Mouse (Mus musculus) inflammation-experienced regulatory T-cells (primary cell): ENCODE measurements around the gene Sstr2. TPM values are rescaled to one million over a fixed set of nuclear protein-coding genes. Genes with fewer than 3 reads are reported as not detected.

Experiments
- polyA plus RNA-seq, 2 experiments: library from polyadenylated mRNA; unstranded; fragments of 100-300 nt; shearing (Covaris generic); gene quantifications; one replicate each; pipeline ENCODE4 v1.2.1; 2017

The Sstr2 gene
- not detected for polyA plus RNA-seq

DNA sequence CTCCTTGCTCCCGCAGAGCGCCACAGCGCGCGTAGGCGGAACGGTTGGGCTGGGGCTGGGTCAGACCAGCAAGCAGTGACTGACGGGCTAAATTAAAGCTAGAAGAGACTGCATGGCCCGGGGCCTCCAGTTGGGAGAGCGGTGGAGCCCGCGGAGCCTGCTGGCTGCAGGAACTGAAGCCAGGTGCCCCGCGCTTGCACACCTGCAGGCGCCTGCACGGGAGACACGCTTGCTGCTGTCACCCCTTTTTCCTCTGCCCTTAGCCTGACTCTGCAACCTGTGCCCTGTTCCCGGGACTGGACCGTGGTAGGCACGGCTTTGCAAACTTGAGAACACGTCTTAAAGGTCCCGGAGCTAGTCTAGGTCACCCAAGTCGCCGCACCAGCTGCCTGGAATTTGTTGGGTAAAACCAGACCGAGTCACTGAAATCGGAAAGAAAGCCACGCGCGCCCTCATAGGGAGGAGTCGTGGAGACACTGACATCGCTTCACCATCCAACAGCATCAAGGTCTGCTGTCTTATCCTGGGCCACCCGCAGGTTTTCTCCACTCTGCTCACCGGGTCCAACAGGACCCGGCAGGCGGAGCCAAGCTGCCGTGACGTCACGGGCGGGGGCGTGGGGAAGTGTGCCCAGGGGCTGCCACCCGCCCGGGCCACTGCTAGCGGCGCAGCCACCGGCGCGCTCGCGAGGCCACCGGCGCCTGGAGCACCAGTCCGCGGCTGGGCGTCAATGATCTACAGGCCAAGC is at the start of gene Sstr2:
Gene Sstr2 (plus strand): TSS at position 671 of the 748 bp plus-strand sequence.

DNA sequence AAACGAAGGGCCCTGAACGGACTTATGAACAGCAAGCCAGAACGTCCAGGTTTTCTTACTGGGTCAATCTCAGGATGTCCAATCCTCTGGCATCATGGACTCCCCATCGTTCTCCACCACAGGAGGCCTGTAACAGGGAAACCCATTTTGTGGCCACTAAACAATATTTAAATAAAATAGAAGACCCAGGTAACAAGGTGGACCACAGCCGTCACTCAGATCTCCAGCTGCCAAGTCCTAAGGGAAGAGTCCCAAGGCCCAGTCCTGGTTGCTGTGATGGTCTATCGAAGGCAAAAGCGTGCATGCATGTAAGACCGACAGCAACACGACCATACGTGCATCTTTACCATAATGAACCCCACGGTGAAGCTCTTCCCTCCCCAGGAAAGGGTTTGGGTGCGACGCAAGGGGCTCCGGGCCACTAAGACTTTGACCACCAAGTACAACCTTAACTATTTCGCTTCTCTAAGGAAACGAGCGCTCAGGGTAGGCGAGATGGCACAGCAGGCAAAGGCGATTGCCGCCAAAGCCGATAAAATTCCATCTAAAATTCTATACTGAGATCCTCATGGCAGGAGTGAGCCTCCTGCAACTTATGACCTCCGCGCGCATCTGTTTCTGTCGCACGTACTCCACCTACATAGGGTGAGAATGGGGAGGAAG is 29.7 kb downstream of the Sstr2 start, which contains the start of gene Cog1:
Gene Cog1 (plus strand): TSS at position 480 of the 663 bp plus-strand sequence.

DNA sequence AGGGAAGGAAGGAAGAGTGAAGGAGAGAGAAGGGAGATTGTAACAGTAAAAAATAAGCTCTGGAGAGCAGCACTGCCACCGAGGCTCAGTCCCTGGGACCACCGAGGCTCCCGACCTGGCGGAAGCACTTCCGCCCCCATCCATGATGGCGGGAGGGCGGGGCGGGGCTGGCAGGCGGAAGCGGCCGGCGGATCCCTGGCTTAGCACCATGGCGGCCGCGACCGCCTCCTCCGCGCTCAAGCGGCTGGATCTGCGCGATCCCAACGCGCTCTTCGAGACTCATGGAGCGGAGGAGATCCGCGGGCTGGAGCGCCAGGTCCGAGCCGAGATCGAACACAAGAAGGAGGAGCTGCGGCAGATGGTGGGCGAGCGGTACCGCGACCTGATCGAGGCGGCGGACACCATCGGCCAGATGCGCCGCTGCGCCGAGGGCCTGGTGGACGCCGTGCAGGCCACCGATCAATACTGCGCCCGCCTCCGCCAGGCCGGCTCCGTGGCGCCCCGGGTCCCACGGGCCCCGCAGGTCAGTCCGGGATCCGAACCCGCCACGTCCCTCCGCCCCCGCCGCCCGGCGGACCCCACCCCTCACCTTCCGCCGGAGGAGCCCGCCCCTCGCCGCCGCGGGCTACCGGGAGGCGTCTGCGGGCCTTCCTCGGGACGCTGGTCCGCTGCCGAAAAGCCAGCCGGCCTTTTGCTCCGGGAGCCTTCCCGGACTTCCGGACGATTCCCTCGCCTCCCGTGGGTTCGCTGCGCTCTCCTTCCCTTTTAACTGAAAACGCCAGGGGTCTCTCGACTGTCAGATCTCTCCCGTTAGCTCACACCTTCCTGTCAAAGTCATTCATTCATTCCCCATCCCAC is 30.4 kb downstream of the Sstr2 start, which contains the start of gene Slc39a11:
Gene Slc39a11 (minus strand): TSS at position 727 of the 858 bp plus-strand sequence.

Other genes with a start within 250 kb of the Sstr2 start
- 10 to 100 TPM; 58.9 to 69.8 TPM for gene Cog1, start 29.8 kb downstream of the Sstr2 start, polyA plus RNA-seq
- gene Slc39a11, start 30.7 kb downstream of the Sstr2 start, polyA plus RNA-seq: 10 to 100 TPM; 30.4 to 44.3 TPM
- 10 to 100 TPM; 57.9 to 62.3 TPM for gene Fam104a, start 64.8 kb downstream of the Sstr2 start, polyA plus RNA-seq
- gene D11Wsu47e, start 65.1 kb downstream of the Sstr2 start, polyA plus RNA-seq: 10 to 100 TPM; 18.0 to 18.1 TPM
- gene Cpsf4l, start 90.7 kb downstream of the Sstr2 start, polyA plus RNA-seq: 1 to 10 TPM in 1 of 2 experiments, under 1 TPM in 1; 0.47 to 1.9 TPM
- gene Cdc42ep4, start 132.5 kb downstream of the Sstr2 start, polyA plus RNA-seq: 1 to 10 TPM; 4.8 to 5.0 TPM